Mouse (Mus musculus): ENCODE data around the gene Duxf3.

The Duxf3 gene

GRCm38 (mm10) chr10:58223161-58223560 lies 9.3 kb downstream of the Duxf3 start:
- in situ Hi-C loops (cut with MboI, MseI), result loop anchor here (5.0 to 25.0 kb wide), 9 partner anchors 366 to 2011 kb away; no protein-coding TSS in a partner anchor

GRCm38 (mm10) chr10:58221571-58221970 lies 10.9 kb downstream of the Duxf3 start:
- in situ Hi-C loops (cut with MboI, MseI), result loop anchor here (5.0 to 25.0 kb wide), 9 partner anchors 364 to 2009 kb away; no protein-coding TSS in a partner anchor

GRCm38 (mm10) chr10:58220726-58221125 lies 11.7 kb downstream of the Duxf3 start:
- in situ Hi-C loops (cut with MboI, MseI), result loop anchor here (5.0 to 25.0 kb wide), 9 partner anchors 363 to 2008 kb away; no protein-coding TSS in a partner anchor

GRCm38 (mm10) chr10:58217366-58217765 lies 15.1 kb downstream of the Duxf3 start:
- in situ Hi-C loops (cut with MboI, MseI), result loop anchor here (25.0 kb wide), 7 partner anchors 505 to 2005 kb away; no protein-coding TSS in a partner anchor

- in situ Hi-C loops (cut with MboI, MseI), result loop anchor here (25.0 kb wide), 7 partner anchors 503 to 2003 kb away; no protein-coding TSS in a partner anchor
These were observed 17.1 kb downstream of the Duxf3 start for GRCm38 (mm10) chr10:58215353-58215752.

- in situ Hi-C loops (cut with MboI, MseI), result loop anchor here (25.0 kb wide), 7 partner anchors 503 to 2003 kb away; no protein-coding TSS in a partner anchor
These were observed 17.5 kb downstream of the Duxf3 start for GRCm38 (mm10) chr10:58214934-58215333.

GRCm38 (mm10) chr10:58214497-58214896 lies 18.0 kb downstream of the Duxf3 start:
- in situ Hi-C loops (cut with MboI, MseI), result loop anchor here (25.0 kb wide), 7 partner anchors 502 to 2002 kb away; no protein-coding TSS in a partner anchor

GRCm38 (mm10) chr10:58212230-58212629 lies 20.2 kb downstream of the Duxf3 start:
- in situ Hi-C loops (cut with MboI, MseI), result loop anchor here (25.0 kb wide), 7 partner anchors 500 to 2000 kb away; no protein-coding TSS in a partner anchor

- in situ Hi-C loops (cut with MboI, MseI), result loop anchor here (25.0 kb wide), 7 partner anchors 499 to 1999 kb away; no protein-coding TSS in a partner anchor
These were observed 21.3 kb downstream of the Duxf3 start for GRCm38 (mm10) chr10:58211213-58211612.

- in situ Hi-C loops (cut with MboI, MseI), result loop anchor here (25.0 kb wide), 7 partner anchors 498 to 1998 kb away; no protein-coding TSS in a partner anchor
These were observed 22.0 kb downstream of the Duxf3 start for GRCm38 (mm10) chr10:58210514-58210913.

GRCm38 (mm10) chr10:58209710-58210467 lies 22.6 kb downstream of the Duxf3 start:
- in situ Hi-C loops (cut with MboI, MseI), result loop anchor here (25.0 kb wide), 7 partner anchors 498 to 1998 kb away; no protein-coding TSS in a partner anchor

GRCm38 (mm10) chr10:58206639-58207404 lies 25.7 kb downstream of the Duxf3 start:
- in situ Hi-C loops (cut with MboI, MseI), result loop anchor here (25.0 kb wide), 7 partner anchors 495 to 1995 kb away; no protein-coding TSS in a partner anchor

- in situ Hi-C loops (cut with MboI, MseI), result loop anchor here (25.0 kb wide), 7 partner anchors 494 to 1994 kb away; no protein-coding TSS in a partner anchor
These were observed 26.5 kb downstream of the Duxf3 start for GRCm38 (mm10) chr10:58205986-58206385.

All from T-helper 1 cell (primary cell).